Mouse (Mus musculus): ENCODE data around the gene Ntn5. TPM values are rescaled to one million over a fixed set of nuclear protein-coding genes. Genes with fewer than 3 reads are reported as not detected.
A peak's percentile ranks its signal among the peaks of the same experiment; 100 is the strongest.

The Ntn5 gene
- total and polyA plus RNA-seq, 3 experiments = 0.08 to 0.57 TPM; not detected in 1

- peaks cover 0 to 38% of the 10 kb centered on the region in 2 experiments; a peak in 2 of 4 replicates for H3K4me1 ChIP-seq (ENCODE audit: control insufficient read depth in 1 of 2, insufficient read depth in 2 of 2)
- H3K4me2 ChIP-seq (ENCODE audit: insufficient read depth, low read depth, poor library complexity, severe bottlenecking) = peak overlapping the region; percentile 91
- peak overlapping the region; percentile 17 to 77 (median 53) for H3K4me3 ChIP-seq (replicated peaks in 1 of 3; ENCODE audit: low read depth in 2 of 3, low read length in 2 of 3, poor library complexity in 1 of 3)
- H3K9ac ChIP-seq (ENCODE audit: insufficient read depth, low read depth) = peak overlapping the region; percentile 50
- TF ChIP-seq NELFE (IDR thresholded peaks at IDR 0.05; ENCODE audit: low read depth, low read length) (no peak), HCFC1 (IDR thresholded peaks at IDR 0.05; ENCODE audit: low read depth, low read length) (no peak), UBTF (IDR thresholded peaks at IDR 0.05; ENCODE audit: low read depth, low read length) (0 out of 2 replicates have a peak, but pooled peaks have one; percentile 26), JUND (conservative IDR thresholded peaks at IDR 0.05; ENCODE audit: low read depth, low read length) (0 out of 2 replicates have a peak, but pooled peaks have one; percentile 4), USF1 (IDR thresholded peaks at IDR 0.05; ENCODE audit: low read depth, low read length) (no peak), NRF1 (IDR thresholded peaks at IDR 0.05; ENCODE audit: low read depth, low read length) (no peak)
- H3K79me2 ChIP-seq (replicated peaks; ENCODE audit: control insufficient read depth, extremely low read depth, insufficient read depth, poor library complexity, severe bottlenecking) = no peaks in the 10 kb centered on the region
- in situ Hi-C loops (cut with MboI; ENCODE audit: low pct_ligation_motif_present, low pct_unique_long_range_greater_than_20kb, low sequenced_read_pairs) (no loop called here), dilution Hi-C loops (cut with MboI; ENCODE audit: extremely low pct_ligation_motif_present, extremely low pct_unique_long_range_greater_than_20kb, low sequenced_read_pairs) (no loop called here)
- no peak for DNase-seq (ENCODE audit: extremely low read depth)
- H3K36me3 ChIP-seq (replicated peaks in 1 of 2; ENCODE audit: control insufficient read depth in 1 of 2, insufficient read depth in 1 of 2, low read length in 1 of 2) = peaks cover 31 to 46% of the 10 kb centered on the region in 2 experiments
- no peaks in the 10 kb centered on the region for H3K27me3 ChIP-seq (replicated peaks)
- H3K9me3 ChIP-seq (replicated peaks; ENCODE audit: low read length) = no peaks in the 10 kb centered on the region
- peak overlapping the region; percentile 87 for H3K27ac ChIP-seq (ENCODE audit: insufficient read depth, low read depth)
These were observed 24.5 kb downstream of the Ntn5 start for GRCm38 (mm10) chr7:45708221-45708761.

- peaks cover 35 to 53% of the 10 kb centered on the region in 2 experiments for H3K36me3 ChIP-seq (replicated peaks in 1 of 2; ENCODE audit: control insufficient read depth in 1 of 2, insufficient read depth in 1 of 2, low read length in 1 of 2)
- dilution Hi-C loops (cut with MboI; ENCODE audit: extremely low pct_ligation_motif_present, extremely low pct_unique_long_range_greater_than_20kb, low sequenced_read_pairs) = no loop called here
These were observed 25.2 kb downstream of the Ntn5 start for GRCm38 (mm10) chr7:45709036-45709435.

GRCm38 (mm10) chr7:45709677-45710355 lies 26.0 kb downstream of the Ntn5 start:
- dilution Hi-C loops (cut with MboI; ENCODE audit: extremely low pct_ligation_motif_present, extremely low pct_unique_long_range_greater_than_20kb, low sequenced_read_pairs) (no loop called here), in situ Hi-C loops (cut with MboI; ENCODE audit: low pct_ligation_motif_present, low pct_unique_long_range_greater_than_20kb, low sequenced_read_pairs) (no loop called here)
- peak; percentile 21; the same call in 1 of the 2 replicates for TF ChIP-seq POLR2AphosphoS2 (IDR thresholded peaks at IDR 0.05; ENCODE audit: low read depth, low read length)
- no peak for TF ChIP-seq MAFK (IDR thresholded peaks at IDR 0.05; ENCODE audit: insufficient replicate concordance, low read length)
- Histone ChIP-seq H3K27ac (ENCODE audit: insufficient read depth, low read depth) (no peak overlapping the region), H3K4me3 (replicated peaks in 1 of 3; ENCODE audit: low read depth in 2 of 3, low read length in 2 of 3, poor library complexity in 1 of 3) (no peak overlapping the region), H3K9ac (ENCODE audit: insufficient read depth, low read depth) (no peak overlapping the region), H3K36me3 (replicated peaks in 1 of 2; ENCODE audit: control insufficient read depth in 1 of 2, insufficient read depth in 1 of 2, low read length in 1 of 2) (peaks cover 35 to 55% of the 10 kb centered on the region in 2 experiments), H3K4me1 (ENCODE audit: control insufficient read depth in 1 of 2, insufficient read depth in 2 of 2) (peaks cover 0 to 41% of the 10 kb centered on the region in 2 experiments; a peak in 2 of 4 replicates), H3K9me3 (replicated peaks; ENCODE audit: low read length) (no peaks in the 10 kb centered on the region), H3K27me3 (replicated peaks) (no peaks in the 10 kb centered on the region), H3K4me2 (ENCODE audit: insufficient read depth, low read depth, poor library complexity, severe bottlenecking) (no peak overlapping the region), H3K79me2 (replicated peaks; ENCODE audit: control insufficient read depth, extremely low read depth, insufficient read depth, poor library complexity, severe bottlenecking) (peaks cover 11% of the 10 kb centered on the region)
- no peak for DNase-seq (ENCODE audit: extremely low read depth)

More at GRCm38 (mm10) chr7:45709036-45709435, 25.2 kb downstream of the Ntn5 start:
- Histone ChIP-seq H3K27ac (ENCODE audit: insufficient read depth, low read depth) (no peak overlapping the region), H3K9ac (ENCODE audit: insufficient read depth, low read depth) (no peak overlapping the region), H3K27me3 (replicated peaks) (no peaks in the 10 kb centered on the region), H3K9me3 (replicated peaks; ENCODE audit: low read length) (no peaks in the 10 kb centered on the region), H3K79me2 (replicated peaks; ENCODE audit: control insufficient read depth, extremely low read depth, insufficient read depth, poor library complexity, severe bottlenecking) (peaks cover 3% of the 10 kb centered on the region), H3K4me1 (ENCODE audit: control insufficient read depth in 1 of 2, insufficient read depth in 2 of 2) (peaks cover 0 to 35% of the 10 kb centered on the region in 2 experiments; a peak in 2 of 4 replicates), H3K4me2 (ENCODE audit: insufficient read depth, low read depth, poor library complexity, severe bottlenecking) (peak overlapping the region; percentile 91; the same call in 1 of the 2 replicates), H3K4me3 (replicated peaks in 1 of 3; ENCODE audit: low read depth in 2 of 3, low read length in 2 of 3, poor library complexity in 1 of 3) (no peak overlapping the region)
- in situ Hi-C loops (cut with MboI; ENCODE audit: low pct_ligation_motif_present, low pct_unique_long_range_greater_than_20kb, low sequenced_read_pairs) = no loop called here
- DNase-seq (ENCODE audit: extremely low read depth) = no peak
- TF ChIP-seq MXI1 (IDR thresholded peaks at IDR 0.05; ENCODE audit: low read depth, low read length) (0 out of 2 replicates have a peak, but pooled peaks have one; percentile 16), SIN3A (IDR thresholded peaks at IDR 0.05; ENCODE audit: low read length) (0 out of 2 replicates have a peak, but pooled peaks have one; percentile 5), HCFC1 (IDR thresholded peaks at IDR 0.05; ENCODE audit: low read depth, low read length) (no peak)

Data from CH12.LX (cell line).